Mouse (Mus musculus) hindbrain, embryonic 14.5 days (tissue): ENCODE data around the gene Pde4d. TPM values are rescaled to one million over a fixed set of nuclear protein-coding genes. Genes with fewer than 3 reads are reported as not detected.

Source experiments
- ATAC-seq: fragments of 200-750 bp; cut with Nextera tagmentation; 2 replicates; pipeline ENCODE4 v1.8.0; 2017; ENCODE audit warnings: moderate number of reproducible peaks, mild to moderate bottlenecking, moderate TSS enrichment, moderate library complexity; ENCODE audit not compliant: low FRiP score
- DNase-seq: peaks from one replicate; pipeline ENCODE4 v3.0.0-alpha.2; 2015; ENCODE audit warnings: low spot score
- H3K27ac ChIP-seq: fragments of 300-500 bp; sonication (generic); 2 replicates; pipeline ENCODE4 v1.5.1; 2014; ENCODE audit warnings: mild to moderate bottlenecking, moderate library complexity
- H3K27me3 ChIP-seq: fragments of 300-500 bp; sonication (generic); 2 replicates; pipeline ENCODE4 v1.6.1; 2014; ENCODE audit warnings: mild to moderate bottlenecking, low read length, mixed read lengths; ENCODE audit not compliant: control insufficient read depth, insufficient read depth
- H3K36me3 ChIP-seq: fragments of 300-500 bp; sonication (generic); replicated peaks from 2 replicates; pipeline ENCODE4 v1.6.1; 2014; ENCODE audit not compliant: control insufficient read depth, insufficient read depth
- H3K4me1 ChIP-seq: fragments of 300-500 bp; sonication (generic); replicated peaks from 2 replicates; pipeline ENCODE4 v1.6.1; 2014; ENCODE audit warnings: antibody characterized with exemption, low read length, mixed read lengths; ENCODE audit not compliant: control insufficient read depth, insufficient read depth
- H3K4me2 ChIP-seq: fragments of 300-500 bp; sonication (generic); replicated peaks from 2 replicates; pipeline ENCODE4 v1.6.1; 2014; ENCODE audit warnings: mild to moderate bottlenecking, moderate library complexity
- H3K4me3 ChIP-seq: fragments of 300-500 bp; sonication (generic); replicated peaks from 2 replicates; pipeline ENCODE4 v1.5.1; 2014; ENCODE audit warnings: mild to moderate bottlenecking, low read length
- H3K9ac ChIP-seq: fragments of 300-500 bp; sonication (generic); 2 replicates; pipeline ENCODE4 v1.6.1; 2014
- H3K9me3 ChIP-seq: fragments of 300-500 bp; sonication (generic); 2 replicates; pipeline ENCODE4 v1.6.1; 2016; ENCODE audit warnings: low read length; ENCODE audit not compliant: control insufficient read depth
- WGBS: fragments of 180-500 bp; shearing (Covaris S2); extraction: QIAGEN DNeasy Blood & Tissue Kit; methylation state at CpG from one replicate; pipeline ENCODE4 v1.1.7; 2014; 5-methylcytosine and 5-hydroxymethylcytosine counted together
- polyA plus RNA-seq: library from polyadenylated mRNA; unstranded; fragments of >200 nt; fragmentation: Nextera tagmentation; extraction: Ambion mirVana; gene quantifications from 2 replicates; pipeline ENCODE4 v1.2.1, GENCODE M21; 2014

Pde4d gene
- polyA plus RNA-seq, 1 experiment from 2014 or later: 23.2 TPM

GRCm38 (mm10) chr13:109802201-109802600 is 1352.5 kb downstream of the Pde4d start:
- no peak overlapping the region for H3K27ac ChIP-seq
- no peak overlapping the region for H3K9ac ChIP-seq
- DNase-seq (no peak), ATAC-seq (no peak)
- H3K4me3 ChIP-seq: no peak overlapping the region
- H3K36me3 ChIP-seq: no peaks in the 10 kb centered on the region
- WGBS: 68% methylated on average over 4 of the region's 4 CpGs
- no peaks in the 10 kb centered on the region for H3K9me3 ChIP-seq
- H3K27me3 ChIP-seq: no peaks in the 10 kb centered on the region
- H3K4me2 ChIP-seq: no peak overlapping the region
- H3K4me1 ChIP-seq: no peaks in the 10 kb centered on the region

- H3K9ac ChIP-seq: no peak overlapping the region
- H3K4me1 ChIP-seq: no peaks in the 10 kb centered on the region
- no peaks in the 10 kb centered on the region for H3K27me3 ChIP-seq
- H3K4me2 ChIP-seq: no peak overlapping the region
- H3K36me3 ChIP-seq: no peaks in the 10 kb centered on the region
- no peak overlapping the region for H3K27ac ChIP-seq
- DNase-seq (no peak), ATAC-seq (no peak)
- H3K4me3 ChIP-seq: no peak overlapping the region
- no peaks in the 10 kb centered on the region for H3K9me3 ChIP-seq
- 77% methylated on average over 5 of the region's 5 CpGs for WGBS
Observed at GRCm38 (mm10) chr13:109806193-109806966, 1356.6 kb downstream of the Pde4d start.

GRCm38 (mm10) chr13:109807036-109807435 is 1357.3 kb downstream of the Pde4d start:
- Histone ChIP-seq H3K4me2 (no peak overlapping the region), H3K27me3 (no peaks in the 10 kb centered on the region), H3K9me3 (no peaks in the 10 kb centered on the region), H3K4me3 (no peak overlapping the region), H3K36me3 (no peaks in the 10 kb centered on the region), H3K27ac (no peak overlapping the region), H3K9ac (no peak overlapping the region), H3K4me1 (no peaks in the 10 kb centered on the region)
- 92% methylated on average over 2 of the region's 2 CpGs for WGBS
- DNase-seq (no peak), ATAC-seq (no peak)

GRCm38 (mm10) chr13:109807446-109807845 is 1357.7 kb downstream of the Pde4d start:
- Histone ChIP-seq H3K4me2 (no peak overlapping the region), H3K36me3 (no peaks in the 10 kb centered on the region), H3K27me3 (no peaks in the 10 kb centered on the region), H3K4me3 (no peak overlapping the region), H3K9me3 (no peaks in the 10 kb centered on the region), H3K9ac (no peak overlapping the region), H3K27ac (no peak overlapping the region), H3K4me1 (0 out of 2 replicates have a peak, but pooled peaks cover 2% of the 10 kb centered on the region)
- ATAC-seq: no peak
- WGBS: 73% methylated on average over 3 of the region's 3 CpGs
- DNase-seq: no peak

- Histone ChIP-seq H3K36me3 (no peaks in the 10 kb centered on the region), H3K27ac (no peak overlapping the region), H3K9ac (no peak overlapping the region), H3K4me3 (no peak overlapping the region), H3K4me2 (no peak overlapping the region), H3K9me3 (no peaks in the 10 kb centered on the region), H3K4me1 (0 out of 2 replicates have a peak, but pooled peaks cover 3% of the 10 kb centered on the region), H3K27me3 (no peaks in the 10 kb centered on the region)
- no peak for ATAC-seq
- no peak for DNase-seq
- 80% methylated on average over 6 of the region's 6 CpGs for WGBS
Observed at GRCm38 (mm10) chr13:109808039-109808438, 1358.3 kb downstream of the Pde4d start.

- no peaks in the 10 kb centered on the region for H3K36me3 ChIP-seq
- H3K4me3 ChIP-seq: no peak overlapping the region
- H3K27me3 ChIP-seq: no peaks in the 10 kb centered on the region
- H3K27ac ChIP-seq: no peak overlapping the region
- DNase-seq (no peak), ATAC-seq (no peak)
- H3K9ac ChIP-seq: no peak overlapping the region
- WGBS: 94% methylated on average over 6 of the region's 7 CpGs
- H3K9me3 ChIP-seq: no peaks in the 10 kb centered on the region
- no peak overlapping the region for H3K4me2 ChIP-seq
- 0 out of 2 replicates have a peak, but pooled peaks cover 3% of the 10 kb centered on the region for H3K4me1 ChIP-seq
Observed at GRCm38 (mm10) chr13:109808946-109809345, 1359.2 kb downstream of the Pde4d start.

- DNase-seq (no peak), ATAC-seq (no peak)
- Histone ChIP-seq H3K27me3 (no peaks in the 10 kb centered on the region), H3K4me1 (0 out of 2 replicates have a peak, but pooled peaks cover 3% of the 10 kb centered on the region), H3K9me3 (no peaks in the 10 kb centered on the region), H3K4me3 (no peak overlapping the region), H3K9ac (no peak overlapping the region), H3K27ac (no peak overlapping the region), H3K4me2 (no peak overlapping the region), H3K36me3 (no peaks in the 10 kb centered on the region)
- 94% methylated on average over 4 of the region's 4 CpGs for WGBS
Observed at GRCm38 (mm10) chr13:109809646-109810045, 1359.9 kb downstream of the Pde4d start.

GRCm38 (mm10) chr13:109813924-109814323 is 1364.2 kb downstream of the Pde4d start:
- no peak overlapping the region for H3K4me2 ChIP-seq
- WGBS: 85% methylated on average over 4 of the region's 4 CpGs
- H3K4me3 ChIP-seq: no peak overlapping the region
- no peak for ATAC-seq
- 0 out of 2 replicates have a peak, but pooled peaks cover 3% of the 10 kb centered on the region for H3K4me1 ChIP-seq
- no peaks in the 10 kb centered on the region for H3K9me3 ChIP-seq
- no peak overlapping the region for H3K27ac ChIP-seq
- DNase-seq: no peak
- H3K27me3 ChIP-seq: no peaks in the 10 kb centered on the region
- no peak overlapping the region for H3K9ac ChIP-seq
- H3K36me3 ChIP-seq: no peaks in the 10 kb centered on the region

- WGBS: 86% methylated on average over 3 of the region's 3 CpGs
- H3K27me3 ChIP-seq: no peaks in the 10 kb centered on the region
- H3K9me3 ChIP-seq: no peaks in the 10 kb centered on the region
- DNase-seq (no peak), ATAC-seq (no peak)
- peaks cover 30% of the 10 kb centered on the region for H3K4me1 ChIP-seq
- H3K27ac ChIP-seq: no peak overlapping the region
- H3K4me3 ChIP-seq: no peak overlapping the region
- H3K4me2 ChIP-seq: no peak overlapping the region
- H3K9ac ChIP-seq: no peak overlapping the region
- no peaks in the 10 kb centered on the region for H3K36me3 ChIP-seq
Observed at GRCm38 (mm10) chr13:109819071-109819470, 1369.3 kb downstream of the Pde4d start.
